Mouse (Mus musculus) G1E (cell line): Measurements from ENCODE around the gene Atxn10.

Source experiments
- CTCF ChIP-seq: IDR thresholded peaks from 2 replicates; pipeline ENCODE4 v1.5.1; 2012; ENCODE audit warnings: low read depth, low read length, inconsistent platforms, mixed read lengths
- GATA1 ChIP-seq: IDR thresholded peaks from 2 replicates; pipeline ENCODE4 v1.6.1; 2012; ENCODE audit warnings: borderline replicate concordance, low read length, inconsistent platforms, mixed read lengths
- POLR2AphosphoS5 ChIP-seq: IDR thresholded peaks from 2 replicates; pipeline ENCODE4 v1.6.1; 2012; ENCODE audit warnings: low read depth, low read length, inconsistent platforms; ENCODE audit not compliant: insufficient replicate concordance

GRCm38 (mm10) chr15:85500267-85500666 is 164.2 kb downstream of the Atxn10 start:
- TF ChIP-seq CTCF (no peak), POLR2AphosphoS5 (no peak), GATA1 (no peak)
